Mouse (Mus musculus) hindbrain, embryonic 14.5 days (tissue): ENCODE results near the gene Dock9. TPM values are rescaled to one million over a fixed set of nuclear protein-coding genes. Genes with fewer than 3 reads are reported as not detected.
A peak's percentile ranks its signal among the peaks of the same experiment; 100 is the strongest.
"Not testable (repeated sequence)": the region's sequence is repeated elsewhere in the genome, so short reads cannot be mapped to it uniquely, and the experiment has no call there.

Experiments
- ATAC-seq: fragments of 200-750 bp; cut with Nextera tagmentation; 2 replicates; pipeline ENCODE4 v1.8.0; 2017; ENCODE audit warnings: moderate number of reproducible peaks, mild to moderate bottlenecking, moderate TSS enrichment, moderate library complexity; ENCODE audit not compliant: low FRiP score
- DNase-seq: peaks from one replicate; pipeline ENCODE4 v3.0.0-alpha.2; 2015; ENCODE audit warnings: low spot score
- H3K27ac ChIP-seq: fragments of 300-500 bp; sonication (generic); 2 replicates; pipeline ENCODE4 v1.5.1; 2014; ENCODE audit warnings: mild to moderate bottlenecking, moderate library complexity
- H3K27me3 ChIP-seq: fragments of 300-500 bp; sonication (generic); 2 replicates; pipeline ENCODE4 v1.6.1; 2014; ENCODE audit warnings: mild to moderate bottlenecking, low read length, mixed read lengths; ENCODE audit not compliant: control insufficient read depth, insufficient read depth
- H3K36me3 ChIP-seq: fragments of 300-500 bp; sonication (generic); replicated peaks from 2 replicates; pipeline ENCODE4 v1.6.1; 2014; ENCODE audit not compliant: control insufficient read depth, insufficient read depth
- H3K4me1 ChIP-seq: fragments of 300-500 bp; sonication (generic); replicated peaks from 2 replicates; pipeline ENCODE4 v1.6.1; 2014; ENCODE audit warnings: antibody characterized with exemption, low read length, mixed read lengths; ENCODE audit not compliant: control insufficient read depth, insufficient read depth
- H3K4me2 ChIP-seq: fragments of 300-500 bp; sonication (generic); replicated peaks from 2 replicates; pipeline ENCODE4 v1.6.1; 2014; ENCODE audit warnings: mild to moderate bottlenecking, moderate library complexity
- H3K4me3 ChIP-seq: fragments of 300-500 bp; sonication (generic); replicated peaks from 2 replicates; pipeline ENCODE4 v1.5.1; 2014; ENCODE audit warnings: mild to moderate bottlenecking, low read length
- H3K9ac ChIP-seq: fragments of 300-500 bp; sonication (generic); 2 replicates; pipeline ENCODE4 v1.6.1; 2014
- H3K9me3 ChIP-seq: fragments of 300-500 bp; sonication (generic); 2 replicates; pipeline ENCODE4 v1.6.1; 2016; ENCODE audit warnings: low read length; ENCODE audit not compliant: control insufficient read depth
- WGBS: fragments of 180-500 bp; shearing (Covaris S2); extraction: QIAGEN DNeasy Blood & Tissue Kit; methylation state at CpG from one replicate; pipeline ENCODE4 v1.1.7; 2014; 5-methylcytosine and 5-hydroxymethylcytosine counted together
- polyA plus RNA-seq: library from polyadenylated mRNA; unstranded; fragments of >200 nt; fragmentation: Nextera tagmentation; extraction: Ambion mirVana; gene quantifications from 2 replicates; pipeline ENCODE4 v1.2.1, GENCODE M21; 2014

Dock9 gene
- polyA plus RNA-seq, 1 experiment from 2014 or later, result 15.4 TPM

- ATAC-seq, H3K27me3 ChIP-seq, H3K36me3 ChIP-seq, DNase-seq, H3K4me2 ChIP-seq, H3K27ac ChIP-seq, H3K4me1 ChIP-seq, H3K4me3 ChIP-seq, H3K9me3 ChIP-seq, H3K9ac ChIP-seq: not testable (repeated sequence)
- WGBS, result 86% methylated on average over 3 of the region's 3 CpGs
These were observed 82.8 kb downstream of the Dock9 start for GRCm38 (mm10) chr14:121714799-121715198.

- H3K9me3 ChIP-seq, result no peaks in the 10 kb centered on the region
- WGBS, result 70% methylated on average over 2 of the region's 2 CpGs
- H3K4me3 ChIP-seq, result no peak overlapping the region
- H3K27me3 ChIP-seq, result no peaks in the 10 kb centered on the region
- H3K36me3 ChIP-seq, result no peaks in the 10 kb centered on the region
- DNase-seq (no peak), ATAC-seq (no peak)
- H3K4me1 ChIP-seq, result no peaks in the 10 kb centered on the region
- H3K4me2 ChIP-seq, result no peak overlapping the region
- no peak overlapping the region for H3K27ac ChIP-seq
- no peak overlapping the region for H3K9ac ChIP-seq
These were observed 83.4 kb downstream of the Dock9 start for GRCm38 (mm10) chr14:121714268-121714667.

GRCm38 (mm10) chr14:121713830-121714197 is 83.8 kb downstream of the Dock9 start:
- 66% methylated on average over 4 of the region's 4 CpGs for WGBS
- Histone ChIP-seq H3K9me3 (no peaks in the 10 kb centered on the region), H3K27me3 (no peaks in the 10 kb centered on the region), H3K4me2 (no peak overlapping the region), H3K9ac (no peak overlapping the region), H3K27ac (no peak overlapping the region; the same call in 1 of the 2 replicates), H3K4me3 (no peak overlapping the region), H3K4me1 (no peaks in the 10 kb centered on the region), H3K36me3 (no peaks in the 10 kb centered on the region)
- DNase-seq (no peak), ATAC-seq (no peak)

- no peaks in the 10 kb centered on the region for H3K9me3 ChIP-seq
- H3K27ac ChIP-seq, result no peak overlapping the region
- ATAC-seq (peak; percentile 38; the same call in 1 of the 2 replicates), DNase-seq (no peak)
- no peak overlapping the region for H3K4me3 ChIP-seq
- no peaks in the 10 kb centered on the region for H3K27me3 ChIP-seq
- 15% methylated on average over 7 of the region's 7 CpGs for WGBS
- no peak overlapping the region for H3K4me2 ChIP-seq
- H3K36me3 ChIP-seq, result no peaks in the 10 kb centered on the region
- H3K9ac ChIP-seq, result no peak overlapping the region
- 0 out of 2 replicates have a peak, but pooled peaks cover 4% of the 10 kb centered on the region for H3K4me1 ChIP-seq
These were observed 84.3 kb downstream of the Dock9 start for GRCm38 (mm10) chr14:121713166-121713829.

GRCm38 (mm10) chr14:121711089-121711826 is 86.4 kb downstream of the Dock9 start:
- WGBS, result 75% methylated on average over 14 of the region's 14 CpGs
- H3K27me3 ChIP-seq, result no peaks in the 10 kb centered on the region
- H3K4me2 ChIP-seq, result no peak overlapping the region
- no peaks in the 10 kb centered on the region for H3K9me3 ChIP-seq
- no peak for DNase-seq
- ATAC-seq, result no peak
- no peak overlapping the region for H3K9ac ChIP-seq
- H3K4me1 ChIP-seq, result peaks cover 10% of the 10 kb centered on the region; the same call in 1 of the 2 replicates
- no peak overlapping the region for H3K27ac ChIP-seq
- no peaks in the 10 kb centered on the region for H3K36me3 ChIP-seq
- no peak overlapping the region for H3K4me3 ChIP-seq

GRCm38 (mm10) chr14:121710130-121710529 is 87.5 kb downstream of the Dock9 start:
- no peak overlapping the region for H3K27ac ChIP-seq
- no peak overlapping the region for H3K4me3 ChIP-seq
- H3K4me1 ChIP-seq, result peaks cover 10% of the 10 kb centered on the region; the same call in 1 of the 2 replicates
- no peak overlapping the region for H3K9ac ChIP-seq
- DNase-seq (no peak), ATAC-seq (no peak)
- no peaks in the 10 kb centered on the region for H3K9me3 ChIP-seq
- no peaks in the 10 kb centered on the region for H3K27me3 ChIP-seq
- H3K36me3 ChIP-seq, result no peaks in the 10 kb centered on the region
- no peak overlapping the region for H3K4me2 ChIP-seq
- 71% methylated on average over 3 of the region's 3 CpGs for WGBS

- no peak overlapping the region for H3K27ac ChIP-seq
- no peak overlapping the region for H3K4me3 ChIP-seq
- DNase-seq (no peak), ATAC-seq (peak; percentile 65; the same call in 1 of the 2 replicates)
- peaks cover 10% of the 10 kb centered on the region; the same call in 1 of the 2 replicates for H3K4me1 ChIP-seq
- H3K9ac ChIP-seq, result no peak overlapping the region
- no peaks in the 10 kb centered on the region for H3K27me3 ChIP-seq
- H3K4me2 ChIP-seq, result no peak overlapping the region
- WGBS, result 19% methylated on average over 2 of the region's 2 CpGs
- H3K36me3 ChIP-seq, result no peaks in the 10 kb centered on the region
- no peaks in the 10 kb centered on the region for H3K9me3 ChIP-seq
These were observed 89.4 kb downstream of the Dock9 start for GRCm38 (mm10) chr14:121708244-121708643.

- Histone ChIP-seq H3K36me3 (no peaks in the 10 kb centered on the region), H3K27ac (no peak overlapping the region), H3K27me3 (no peaks in the 10 kb centered on the region), H3K9ac (no peak overlapping the region), H3K9me3 (no peaks in the 10 kb centered on the region), H3K4me3 (no peak overlapping the region), H3K4me2 (no peak overlapping the region), H3K4me1 (peaks cover 10% of the 10 kb centered on the region; the same call in 1 of the 2 replicates)
- ATAC-seq (no peak), DNase-seq (no peak)
- WGBS, result 62% methylated on average over 3 of the region's 3 CpGs
These were observed 91.1 kb downstream of the Dock9 start for GRCm38 (mm10) chr14:121706482-121706901.

GRCm38 (mm10) chr14:121705644-121706043 is 92.0 kb downstream of the Dock9 start:
- WGBS, result 73% methylated on average over 5 of the region's 5 CpGs
- Histone ChIP-seq H3K9ac (no peak overlapping the region), H3K4me2 (no peak overlapping the region), H3K4me3 (no peak overlapping the region), H3K27me3 (no peaks in the 10 kb centered on the region), H3K36me3 (no peaks in the 10 kb centered on the region), H3K4me1 (peaks cover 10% of the 10 kb centered on the region; the same call in 1 of the 2 replicates), H3K9me3 (no peaks in the 10 kb centered on the region), H3K27ac (no peak overlapping the region)
- ATAC-seq (no peak), DNase-seq (no peak)
